Mouse (Mus musculus): Measurements from ENCODE around the gene Fntb. TPM values are rescaled to one million over a fixed set of nuclear protein-coding genes. Genes with fewer than 3 reads are reported as not detected.

Gene Fntb
- polyA plus RNA-seq, 1 experiment from 2014 or later, result 46.0 TPM

DNA sequence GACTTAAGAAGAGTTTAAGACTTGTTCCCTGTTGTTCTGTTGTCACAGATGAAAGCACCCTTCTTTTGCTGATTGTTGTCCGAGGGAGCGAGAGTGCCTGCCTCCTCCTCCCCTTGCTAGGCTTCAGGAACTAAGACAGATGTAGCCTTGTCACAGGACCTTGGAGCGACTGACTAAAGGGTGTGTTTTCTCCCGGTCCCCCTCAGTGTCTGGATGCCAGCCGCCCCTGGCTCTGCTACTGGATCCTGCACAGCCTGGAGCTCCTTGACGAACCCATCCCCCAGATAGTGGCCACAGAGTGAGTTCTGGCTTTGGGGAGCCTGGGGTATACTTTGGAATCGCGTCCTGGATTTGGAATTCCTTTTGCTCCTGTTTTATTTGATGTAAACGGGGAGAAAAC is 109.4 kb downstream of the Fntb start:
- no peaks in the 10 kb centered on the region for H3K27me3 ChIP-seq
- no peaks in the 10 kb centered on the region for H3K9me3 ChIP-seq
- H3K27ac ChIP-seq (replicated peaks), result no peak overlapping the region
- H3K4me2 ChIP-seq, result no peak overlapping the region
- no peak overlapping the region for H3K4me3 ChIP-seq
- no peak overlapping the region for H3K9ac ChIP-seq
- H3K36me3 ChIP-seq, result 0 out of 2 replicates have a peak, but pooled peaks cover 12% of the 10 kb centered on the region
- ATAC-seq (ENCODE audit: low FRiP score, low read depth), result no peak
- H3K4me1 ChIP-seq (replicated peaks), result no peaks in the 10 kb centered on the region
- WGBS, result 49% methylated on average over 9 of the region's 9 CpGs

DNA sequence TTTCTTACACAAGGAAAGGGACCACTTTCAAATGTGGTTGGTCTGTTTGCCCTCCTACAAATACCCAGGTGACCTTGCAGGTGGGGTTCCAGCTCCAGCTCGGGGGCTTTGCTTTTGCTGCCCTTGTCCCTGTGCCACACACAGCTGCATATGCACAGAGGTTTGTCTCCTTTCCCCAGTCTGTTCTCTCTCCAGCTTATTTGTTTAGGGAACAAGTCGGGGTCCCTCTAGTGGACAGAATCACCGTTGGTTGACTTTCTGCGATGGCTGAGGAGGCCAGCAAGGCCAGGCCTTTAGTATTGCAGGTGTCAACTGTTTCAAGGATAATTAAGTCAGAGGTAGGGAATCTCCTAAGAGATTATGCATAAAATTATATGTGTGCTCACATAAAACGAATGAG is 113.9 kb downstream of the Fntb start:
- ATAC-seq (ENCODE audit: low FRiP score, low read depth), result no peak
- no peaks in the 10 kb centered on the region for H3K9me3 ChIP-seq

DNA sequence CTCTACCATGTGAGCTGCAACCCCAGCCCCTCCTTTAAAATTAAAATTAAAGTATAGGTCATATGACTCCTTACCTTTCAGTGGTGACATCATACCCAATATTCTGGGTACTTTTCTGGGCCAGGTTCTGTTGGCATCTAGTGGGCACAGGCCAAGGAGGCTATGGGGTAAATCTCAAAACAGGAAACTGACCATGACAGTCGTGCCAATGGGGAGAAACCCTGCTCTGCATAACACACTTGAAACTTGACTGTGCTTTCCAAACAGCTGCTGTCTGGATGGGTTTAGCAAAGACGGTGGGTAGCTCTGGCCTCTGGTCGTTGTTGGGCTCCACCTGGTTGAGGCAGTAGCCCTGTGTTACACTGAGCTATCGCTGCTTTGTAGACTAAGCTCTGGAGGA is 114.7 kb downstream of the Fntb start:
- Histone ChIP-seq H3K4me2 (no peak overlapping the region), H3K27me3 (no peaks in the 10 kb centered on the region), H3K9ac (no peak overlapping the region), H3K9me3 (no peaks in the 10 kb centered on the region), H3K4me1 (replicated peaks) (no peaks in the 10 kb centered on the region), H3K27ac (replicated peaks) (no peak overlapping the region), H3K4me3 (no peak overlapping the region), H3K36me3 (0 out of 2 replicates have a peak, but pooled peaks cover 8% of the 10 kb centered on the region)
- WGBS, result 89% methylated on average over 4 of the region's 4 CpGs
- no peak for ATAC-seq (ENCODE audit: low FRiP score, low read depth)

More for the DNA sequence above, 113.9 kb downstream of the Fntb start:
- Histone ChIP-seq H3K4me1 (replicated peaks) (no peaks in the 10 kb centered on the region), H3K9ac (no peak overlapping the region), H3K4me2 (no peak overlapping the region), H3K36me3 (0 out of 2 replicates have a peak, but pooled peaks cover 12% of the 10 kb centered on the region), H3K27me3 (no peaks in the 10 kb centered on the region), H3K4me3 (no peak overlapping the region), H3K27ac (replicated peaks) (no peak overlapping the region)
- WGBS, result 10% methylated on average over 5 of the region's 5 CpGs

DNA sequence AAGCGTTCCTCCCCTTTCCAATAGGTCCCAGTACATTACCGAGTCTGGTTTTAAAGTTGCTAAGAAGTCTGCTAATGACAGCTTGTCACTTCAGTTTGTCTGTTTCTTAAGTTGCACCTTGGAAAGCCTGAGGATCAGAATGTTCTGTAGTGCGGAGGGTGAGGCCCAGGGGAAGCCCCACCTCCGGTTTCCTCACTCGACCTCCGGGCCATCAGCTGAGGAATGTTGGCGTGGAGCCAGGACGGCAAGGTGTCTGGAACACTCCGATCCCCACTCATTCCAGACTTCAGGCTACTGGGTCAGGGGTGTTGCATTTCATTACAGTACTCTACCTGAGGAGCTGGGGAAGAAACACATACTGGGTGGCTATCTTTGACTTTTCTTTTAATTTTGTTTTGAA is 118.4 kb downstream of the Fntb start:
- Histone ChIP-seq H3K27ac (replicated peaks) (no peak overlapping the region), H3K9ac (no peak overlapping the region), H3K27me3 (no peaks in the 10 kb centered on the region), H3K4me1 (replicated peaks) (no peaks in the 10 kb centered on the region), H3K4me3 (no peak overlapping the region), H3K4me2 (no peak overlapping the region), H3K9me3 (no peaks in the 10 kb centered on the region), H3K36me3 (0 out of 2 replicates have a peak, but pooled peaks cover 5% of the 10 kb centered on the region)
- WGBS, result 77% methylated on average over 9 of the region's 9 CpGs
- ATAC-seq (ENCODE audit: low FRiP score, low read depth), result no peak

DNA sequence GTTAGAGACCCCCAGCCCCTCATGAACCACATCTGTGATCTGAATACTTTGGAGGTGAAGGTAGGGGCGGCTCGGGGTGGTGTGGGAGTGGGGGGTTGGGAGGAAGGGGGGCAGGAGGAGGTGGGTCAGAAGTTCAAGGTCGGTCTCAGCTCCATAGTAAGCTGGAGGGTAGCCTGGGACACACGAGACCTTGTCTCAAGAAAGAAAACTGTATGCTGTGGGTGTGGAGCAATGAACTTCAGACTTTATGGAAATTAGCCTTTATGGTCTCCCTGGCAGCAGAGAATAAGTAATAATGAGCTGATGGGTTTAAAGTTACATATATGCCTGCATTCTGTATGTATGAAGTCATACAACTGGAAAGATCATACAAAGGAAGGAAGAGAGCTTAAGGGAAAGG is 119.7 kb downstream of the Fntb start:
- Histone ChIP-seq H3K27ac (replicated peaks) (no peak overlapping the region), H3K4me3 (no peak overlapping the region), H3K9ac (no peak overlapping the region), H3K4me2 (no peak overlapping the region), H3K9me3 (no peaks in the 10 kb centered on the region), H3K27me3 (no peaks in the 10 kb centered on the region), H3K4me1 (replicated peaks) (no peaks in the 10 kb centered on the region), H3K36me3 (0 out of 2 replicates have a peak, but pooled peaks cover 14% of the 10 kb centered on the region)
- 93% methylated on average over 4 of the region's 4 CpGs for WGBS
- ATAC-seq (ENCODE audit: low FRiP score, low read depth), result no peak

DNA sequence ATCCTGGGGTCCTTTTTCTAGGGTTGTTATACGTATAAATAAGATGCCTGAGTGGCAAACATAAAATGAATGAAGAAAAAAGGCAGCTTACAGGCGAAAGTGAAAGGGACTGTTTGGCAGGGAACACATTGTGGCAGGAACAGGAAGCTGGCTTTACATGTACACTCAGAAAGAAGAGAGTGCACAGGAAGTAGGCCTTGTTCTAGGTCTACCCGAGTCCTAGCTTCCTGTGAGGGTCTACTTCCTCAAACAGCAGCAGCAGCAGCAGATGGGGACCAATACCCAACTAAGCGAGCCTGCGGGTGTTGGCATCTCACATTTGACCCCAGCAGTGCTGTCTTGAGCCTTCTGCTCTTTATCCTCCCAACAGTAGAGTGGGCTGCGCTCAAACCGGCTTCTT is 121.4 kb downstream of the Fntb start:
- WGBS, result 87% methylated on average over 7 of the region's 7 CpGs
- H3K36me3 ChIP-seq, result 0 out of 2 replicates have a peak, but pooled peaks cover 14% of the 10 kb centered on the region
- H3K9me3 ChIP-seq, result no peaks in the 10 kb centered on the region
- no peak overlapping the region for H3K27ac ChIP-seq (replicated peaks)
- H3K4me3 ChIP-seq, result no peak overlapping the region
- ATAC-seq (ENCODE audit: low FRiP score, low read depth), result no peak
- H3K4me2 ChIP-seq, result no peak overlapping the region
- no peaks in the 10 kb centered on the region for H3K27me3 ChIP-seq
- no peak overlapping the region for H3K9ac ChIP-seq
- no peaks in the 10 kb centered on the region for H3K4me1 ChIP-seq (replicated peaks)

DNA sequence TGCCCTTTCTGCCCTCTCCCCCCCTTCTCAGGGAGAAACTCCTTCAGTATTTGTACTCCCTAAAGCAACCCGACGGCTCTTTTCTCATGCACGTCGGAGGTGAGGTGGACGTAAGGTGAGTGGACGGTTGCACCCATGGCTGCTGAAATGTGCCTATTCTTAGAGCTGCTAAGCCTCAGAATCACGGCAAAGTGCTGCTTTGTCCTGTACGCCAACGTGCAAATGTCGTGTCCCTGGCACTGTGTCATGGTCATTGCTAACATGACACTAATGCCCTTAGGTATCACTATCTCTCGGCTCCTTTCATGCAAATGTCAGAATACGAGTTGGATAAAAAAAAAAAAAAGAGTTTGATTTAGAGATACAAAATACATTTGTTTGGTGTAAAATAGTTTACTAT is 122.6 kb downstream of the Fntb start:
- Histone ChIP-seq H3K27me3 (no peaks in the 10 kb centered on the region), H3K4me1 (replicated peaks) (no peaks in the 10 kb centered on the region), H3K36me3 (peaks cover 14% of the 10 kb centered on the region; the same call in 1 of the 2 replicates), H3K4me3 (no peak overlapping the region), H3K27ac (replicated peaks) (no peak overlapping the region), H3K4me2 (no peak overlapping the region), H3K9ac (no peak overlapping the region), H3K9me3 (no peaks in the 10 kb centered on the region)
- 96% methylated on average over 12 of the region's 12 CpGs for WGBS
- no peak for ATAC-seq (ENCODE audit: low FRiP score, low read depth)

DNA sequence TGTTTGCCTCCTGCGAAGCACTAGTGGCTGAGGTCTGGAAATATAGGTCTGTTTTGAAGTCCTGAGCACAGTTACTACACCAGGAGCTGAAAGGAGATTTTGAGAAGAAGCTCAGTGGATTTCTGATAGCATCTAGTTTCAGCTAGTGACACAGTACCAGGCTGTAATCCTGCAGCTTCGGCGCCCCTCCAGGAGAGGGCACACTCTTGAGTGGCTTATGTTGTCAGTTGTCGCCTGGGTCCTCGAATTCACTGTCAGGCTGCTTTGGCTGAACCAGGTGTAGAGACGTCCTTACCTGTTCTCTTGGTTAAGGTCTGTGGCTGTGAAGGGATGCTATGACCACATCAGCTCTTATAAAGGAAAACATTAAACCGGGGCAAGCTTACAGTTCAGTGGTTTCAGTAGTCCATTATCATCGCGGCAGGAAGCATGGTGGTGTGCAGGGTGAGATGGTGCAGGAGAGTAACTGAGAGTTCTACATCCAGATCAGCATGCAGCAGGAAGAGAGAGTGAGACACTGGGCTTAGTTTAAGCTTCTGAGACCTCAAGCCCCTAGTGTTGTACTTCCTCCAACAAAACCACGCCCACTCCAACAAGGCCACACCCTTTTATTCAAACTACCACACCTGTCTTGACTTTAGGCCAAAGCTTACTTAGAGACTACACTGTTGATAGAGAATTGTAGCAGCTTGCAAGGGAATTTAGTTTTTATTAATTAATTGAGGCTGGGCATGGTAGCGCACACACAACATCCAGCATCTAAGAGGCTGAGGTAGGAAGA is 124.2 kb downstream of the Fntb start:
- H3K9me3 ChIP-seq, result no peaks in the 10 kb centered on the region
- no peak overlapping the region for H3K4me2 ChIP-seq
- H3K4me3 ChIP-seq, result no peak overlapping the region
- no peak overlapping the region for H3K27ac ChIP-seq (replicated peaks)
- peaks cover 14% of the 10 kb centered on the region; the same call in 1 of the 2 replicates for H3K36me3 ChIP-seq
- no peak overlapping the region for H3K9ac ChIP-seq
- H3K27me3 ChIP-seq, result no peaks in the 10 kb centered on the region
- ATAC-seq (ENCODE audit: low FRiP score, low read depth), result no peak
- H3K4me1 ChIP-seq (replicated peaks), result no peaks in the 10 kb centered on the region
- 95% methylated on average over 11 of the region's 11 CpGs for WGBS

DNA sequence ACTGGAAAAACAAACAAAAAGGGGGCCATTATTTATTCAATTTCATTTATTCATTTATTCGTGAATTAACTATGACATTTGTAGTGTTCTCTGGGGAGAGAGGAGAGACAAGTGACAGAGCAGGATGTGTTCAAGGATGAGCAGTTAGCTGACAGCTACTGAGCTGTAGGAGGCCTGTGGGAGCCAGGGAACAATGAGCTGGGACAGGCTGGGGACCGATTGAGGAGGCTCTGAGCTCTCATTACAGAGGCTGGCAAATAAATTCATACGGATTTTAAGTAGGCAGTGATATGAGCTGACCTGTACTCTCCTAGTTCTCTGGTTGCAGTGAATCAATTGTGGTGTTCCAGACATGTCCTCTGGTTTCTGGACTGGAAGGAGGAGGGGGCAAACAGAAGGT is 125.8 kb downstream of the Fntb start:
- 37% methylated on average over 3 of the region's 3 CpGs for WGBS
- Histone ChIP-seq H3K9ac (no peak overlapping the region), H3K36me3 (peaks cover 14% of the 10 kb centered on the region; the same call in 1 of the 2 replicates)

DNA sequence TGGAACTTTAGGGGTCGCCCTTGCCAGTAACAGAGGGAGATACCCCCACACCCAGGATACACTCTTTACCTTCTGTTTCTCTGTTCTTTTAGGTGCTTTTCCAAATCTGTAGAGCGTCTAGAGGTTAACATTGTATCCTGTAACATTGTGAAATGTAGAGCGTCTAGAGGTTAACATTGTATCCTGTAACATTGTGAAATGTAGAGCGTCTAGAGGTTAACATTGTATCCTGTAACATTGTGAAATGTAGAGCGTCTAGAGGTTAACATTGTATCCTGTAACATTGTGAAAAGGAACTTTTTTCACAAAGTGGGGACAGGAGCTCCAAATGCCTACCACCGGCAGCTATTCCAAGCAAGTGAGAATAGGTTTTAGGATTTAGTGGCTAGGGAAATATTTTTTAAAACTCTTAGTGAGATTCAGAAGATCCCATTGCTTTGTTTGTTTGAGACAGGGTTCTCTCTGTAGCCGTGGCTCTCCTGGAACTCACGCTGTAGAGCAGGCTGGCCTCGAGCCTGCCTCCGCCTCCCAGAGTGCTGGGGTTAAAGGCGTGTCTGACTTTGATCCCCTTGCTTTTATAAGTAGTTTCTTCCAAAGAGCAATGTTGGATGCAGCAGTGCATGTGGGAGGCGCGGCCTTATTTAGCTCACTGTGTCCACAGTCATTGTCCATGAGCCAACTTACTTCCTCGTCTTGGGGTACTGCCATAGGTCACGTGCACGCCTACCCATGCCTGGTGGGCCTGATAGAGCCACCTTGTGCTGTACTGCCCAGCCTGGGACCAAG is 127.7 kb downstream of the Fntb start:
- Histone ChIP-seq H3K4me2 (no peak overlapping the region), H3K36me3 (peaks cover 14% of the 10 kb centered on the region; the same call in 1 of the 2 replicates), H3K9me3 (no peaks in the 10 kb centered on the region), H3K9ac (no peak overlapping the region), H3K27me3 (no peaks in the 10 kb centered on the region), H3K4me3 (no peak overlapping the region), H3K4me1 (replicated peaks) (no peaks in the 10 kb centered on the region), H3K27ac (replicated peaks) (no peak overlapping the region)
- no peak for ATAC-seq (ENCODE audit: low FRiP score, low read depth)
- 88% methylated on average over 16 of the region's 16 CpGs for WGBS

More for the DNA sequence above, 125.8 kb downstream of the Fntb start:
- Histone ChIP-seq H3K4me2 (no peak overlapping the region), H3K4me1 (replicated peaks) (no peaks in the 10 kb centered on the region), H3K4me3 (no peak overlapping the region), H3K9me3 (no peaks in the 10 kb centered on the region), H3K27ac (replicated peaks) (no peak overlapping the region), H3K27me3 (no peaks in the 10 kb centered on the region)
- ATAC-seq (ENCODE audit: low FRiP score, low read depth), result no peak

DNA sequence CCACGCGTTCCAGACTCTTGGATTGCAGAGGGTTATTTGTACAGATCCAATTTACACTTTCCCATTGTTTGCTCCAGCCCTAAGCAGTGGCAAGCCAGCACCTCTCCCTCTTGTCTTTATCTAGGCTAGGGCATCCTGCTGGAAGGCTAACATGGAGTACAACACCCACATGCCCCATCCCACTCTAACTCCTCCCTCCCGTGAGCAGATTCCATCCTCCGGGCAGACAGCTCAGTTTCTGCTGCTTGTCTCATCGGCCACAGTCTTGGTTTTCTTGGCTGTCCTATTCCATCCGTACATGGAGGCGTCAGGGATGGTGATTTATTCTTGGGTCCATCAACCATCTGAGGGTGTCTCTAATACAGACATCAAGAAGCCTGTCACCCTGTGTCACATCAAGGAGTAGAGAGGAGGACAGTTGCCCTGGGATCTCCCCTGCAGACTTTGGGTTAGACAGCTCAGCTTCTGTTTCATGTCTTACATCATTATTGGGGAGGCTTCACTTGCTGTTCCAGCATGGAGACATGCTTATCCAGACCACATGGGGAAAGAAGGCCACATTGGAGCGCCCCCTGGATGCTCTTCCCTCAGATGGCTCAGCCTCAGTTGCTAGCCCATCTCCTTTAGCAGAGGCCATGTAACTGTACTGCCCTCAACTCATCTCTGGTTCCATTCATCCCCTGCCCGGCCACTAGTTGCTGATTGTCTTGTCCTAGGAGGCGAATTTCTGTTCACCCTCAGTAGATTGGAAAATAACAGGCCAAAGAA is 129.6 kb downstream of the Fntb start:
- Histone ChIP-seq H3K4me2 (no peak overlapping the region), H3K9me3 (no peaks in the 10 kb centered on the region), H3K36me3 (no peaks in the 10 kb centered on the region; the same call in 1 of the 2 replicates), H3K27ac (replicated peaks) (no peak overlapping the region), H3K4me1 (replicated peaks) (no peaks in the 10 kb centered on the region), H3K4me3 (no peak overlapping the region), H3K9ac (no peak overlapping the region), H3K27me3 (no peaks in the 10 kb centered on the region)
- ATAC-seq (ENCODE audit: low FRiP score, low read depth), result no peak
- 81% methylated on average over 10 of the region's 10 CpGs for WGBS

Measured in hindbrain, embryonic 15.5 days (tissue).